Mouse (Mus musculus) megakaryocyte, adult 5-6 weeks (primary cell): ENCODE results near the gene Slc35e2. TPM values are rescaled to one million over a fixed set of nuclear protein-coding genes. Genes with fewer than 3 reads are reported as not detected.
A peak's percentile ranks its signal among the peaks of the same experiment; 100 is the strongest.
"Not testable (repeated sequence)": the region's sequence is repeated elsewhere in the genome, so short reads cannot be mapped to it uniquely, and the experiment has no call there.

Source experiments
- ATAC-seq: 2 replicates; pipeline ENCODE4 v1.8.0; 2016; ENCODE audit warnings: mild to moderate bottlenecking, inconsistent platforms; ENCODE audit not compliant: poor library complexity, severe bottlenecking
- total RNA-seq, 2 experiments: library from RNA; stranded (forward) in 1 of 2; stranded (reverse) in 1 of 2; fragments of 153-499, 151-499 nt in 1 of 2; fragments of 221-1000, 200-1000 nt in 1 of 2; gene quantifications; 2 replicates each; pipeline versions ENCODE4 v1.2.3 to v1.2.4; 2015 to 2017

Gene Slc35e2
- total RNA-seq (2015) = 10.1 and 18.8 TPM in 2 replicates
- total RNA-seq (2017) = 8.7 and 12.8 TPM in 2 replicates

- ATAC-seq = peak; percentile 92
Measured at GRCm38 (mm10) chr4:155601091-155601996, at the start of gene Slc35e2. TSS of gene Slc35e2 (plus strand) at chr4:155601416.

GRCm38 (mm10) chr4:155552917-155553532, 48.2 kb upstream of the Slc35e2 start:
- no peak for ATAC-seq

DNA sequence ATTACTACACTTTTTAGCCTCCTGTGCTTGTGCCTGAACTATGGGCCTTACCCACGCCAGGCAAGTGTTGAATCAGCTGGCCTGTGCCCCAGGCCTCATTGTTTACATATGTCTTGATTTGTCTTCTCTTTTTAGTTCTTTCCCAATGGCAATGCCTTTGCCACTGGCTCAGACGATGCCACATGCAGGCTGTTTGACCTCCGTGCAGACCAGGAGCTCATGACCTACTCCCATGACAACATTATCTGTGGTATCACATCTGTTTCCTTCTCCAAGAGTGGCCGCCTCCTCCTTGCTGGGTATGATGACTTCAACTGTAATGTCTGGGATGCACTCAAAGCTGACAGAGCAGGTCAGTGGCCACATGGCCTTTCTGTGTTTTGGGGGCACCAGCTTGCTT, 46.3 kb upstream of the Slc35e2 start:
- ATAC-seq = no peak

- no peak for ATAC-seq
Measured at GRCm38 (mm10) chr4:155555464-155555863, 45.8 kb upstream of the Slc35e2 start.

DNA sequence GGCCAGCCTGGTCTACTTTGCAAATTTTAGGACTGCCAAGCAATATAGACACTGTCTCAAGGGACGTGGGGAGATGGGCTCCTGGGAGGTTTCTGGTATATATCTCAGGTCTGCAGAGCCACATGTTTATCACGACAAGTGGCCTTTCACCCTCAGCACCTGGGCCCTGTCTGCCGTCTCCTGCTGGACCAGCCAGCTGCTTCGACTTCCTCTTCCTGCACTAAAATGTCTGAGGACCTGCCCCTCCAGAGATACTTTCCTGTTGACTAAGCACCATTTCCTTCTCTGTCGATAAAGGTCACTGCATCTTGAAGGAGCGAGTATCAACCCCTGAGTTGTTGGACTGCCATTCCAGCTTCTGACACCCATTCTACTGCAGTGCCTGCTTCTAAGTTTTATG, 41.8 kb upstream of the Slc35e2 start:
- peak; percentile 30 for ATAC-seq

- no peak for ATAC-seq
Measured at GRCm38 (mm10) chr4:155560932-155561331, 40.3 kb upstream of the Slc35e2 start.

GRCm38 (mm10) chr4:155561661-155562442, 39.4 kb upstream of the Slc35e2 start, which contains the start of gene Nadk:
TSS of gene Nadk (plus strand) at chr4:155562378.
- peak; percentile 47 for ATAC-seq

DNA sequence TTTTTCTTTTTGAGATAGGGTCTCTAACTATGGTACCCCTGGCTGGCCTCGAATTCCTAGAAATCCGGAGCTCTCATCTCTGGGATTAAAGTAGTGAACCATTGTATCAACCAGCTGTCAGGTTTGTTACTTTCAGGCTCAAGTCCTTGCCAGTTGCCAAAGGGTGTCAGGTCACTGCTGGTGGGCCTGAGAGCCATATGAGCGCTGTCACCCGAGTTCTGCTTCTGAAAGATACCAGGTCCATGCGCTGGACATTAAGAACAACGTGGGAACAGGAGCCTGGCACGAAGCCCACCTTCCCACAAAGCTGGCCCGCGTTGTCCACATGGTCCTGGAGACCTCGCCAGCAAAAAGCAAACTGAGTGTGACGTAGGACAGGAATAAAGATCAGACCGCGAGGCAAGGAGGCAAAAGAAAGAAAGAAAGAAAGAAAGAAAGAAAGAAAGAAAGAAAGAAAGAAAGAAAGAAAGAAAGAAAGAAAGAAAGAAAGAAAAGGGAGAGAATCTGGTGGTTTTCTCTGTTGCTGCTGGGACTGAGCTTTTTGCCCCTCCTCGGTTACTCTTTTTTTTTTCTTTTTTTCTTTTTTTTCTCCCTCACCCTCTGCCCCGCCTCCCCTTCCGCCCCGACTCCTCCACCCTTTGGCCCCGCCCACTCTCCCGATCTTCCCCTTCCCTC, 38.4 kb upstream of the Slc35e2 start:
- ATAC-seq = no peak

GRCm38 (mm10) chr4:155563400-155564231, 37.6 kb upstream of the Slc35e2 start:
- ATAC-seq = peak; percentile 74

GRCm38 (mm10) chr4:155564315-155565069, 36.7 kb upstream of the Slc35e2 start:
- ATAC-seq = no peak

DNA sequence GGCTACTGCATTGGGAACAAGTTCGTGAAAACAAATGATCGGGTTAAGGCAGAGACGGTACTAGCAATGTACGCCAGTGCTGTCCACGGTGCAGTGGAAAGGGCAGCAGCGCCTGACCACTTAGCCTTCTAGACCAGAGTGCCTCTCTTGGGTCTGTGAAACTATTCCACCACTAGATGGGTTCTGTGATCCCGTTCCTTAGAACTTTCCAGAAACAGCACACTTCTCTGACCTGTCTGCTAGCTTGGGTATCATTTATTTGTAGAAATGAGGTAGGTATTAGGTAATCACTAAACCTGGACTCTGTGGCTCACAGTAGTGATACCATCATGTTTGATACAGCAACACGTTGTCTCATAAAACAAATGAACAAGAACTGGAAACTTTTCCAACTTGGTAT, 34.7 kb upstream of the Slc35e2 start:
- ATAC-seq = no peak

- ATAC-seq = peak; percentile 39
Measured at GRCm38 (mm10) chr4:155568170-155568569, 33.0 kb upstream of the Slc35e2 start.

GRCm38 (mm10) chr4:155568632-155569370, 32.4 kb upstream of the Slc35e2 start:
- ATAC-seq = no peak

GRCm38 (mm10) chr4:155569818-155570217, 31.4 kb upstream of the Slc35e2 start:
- no peak for ATAC-seq

DNA sequence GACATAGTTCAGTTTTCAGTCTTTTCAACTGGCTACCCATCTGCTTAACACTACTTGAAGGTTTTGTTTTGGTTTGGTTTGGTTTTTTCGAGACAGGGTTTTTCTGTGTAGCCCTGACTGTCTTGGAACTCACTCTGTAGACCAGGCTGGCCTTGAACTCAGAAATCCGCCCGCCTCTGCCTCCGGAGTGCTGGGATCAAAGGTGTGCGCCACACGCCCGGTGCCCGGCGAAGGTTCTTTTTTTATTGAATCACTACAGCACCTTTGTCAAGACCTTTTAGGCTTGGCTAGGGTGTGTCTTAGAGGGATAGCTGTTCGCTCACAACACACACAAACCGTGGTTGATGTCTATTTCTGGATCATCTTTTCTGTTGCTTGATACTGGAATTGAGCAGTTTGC, 30.9 kb upstream of the Slc35e2 start:
- ATAC-seq = not testable (repeated sequence)

DNA sequence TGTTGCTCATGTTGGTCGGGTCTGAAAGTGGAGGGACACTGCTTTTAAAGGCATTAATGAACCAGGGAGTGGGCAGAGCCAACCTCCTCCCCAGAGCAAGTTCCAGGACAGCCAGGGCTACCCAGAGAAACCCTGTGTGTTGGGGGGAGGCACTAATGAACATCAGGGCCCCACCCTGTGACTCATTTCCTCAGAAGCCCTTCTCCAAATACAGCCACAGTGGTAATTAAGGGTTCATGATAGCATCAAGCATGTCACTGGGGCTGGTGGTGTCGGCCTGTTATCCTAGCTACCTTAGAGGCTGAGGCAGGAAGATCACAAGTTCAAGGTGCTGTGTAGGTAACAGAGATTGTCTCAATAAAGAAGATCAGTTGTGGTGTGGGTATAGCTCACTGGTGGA, 29.8 kb upstream of the Slc35e2 start:
- ATAC-seq = peak; percentile 62

- ATAC-seq = no peak
Measured at GRCm38 (mm10) chr4:155573155-155573554, 28.1 kb upstream of the Slc35e2 start.

DNA sequence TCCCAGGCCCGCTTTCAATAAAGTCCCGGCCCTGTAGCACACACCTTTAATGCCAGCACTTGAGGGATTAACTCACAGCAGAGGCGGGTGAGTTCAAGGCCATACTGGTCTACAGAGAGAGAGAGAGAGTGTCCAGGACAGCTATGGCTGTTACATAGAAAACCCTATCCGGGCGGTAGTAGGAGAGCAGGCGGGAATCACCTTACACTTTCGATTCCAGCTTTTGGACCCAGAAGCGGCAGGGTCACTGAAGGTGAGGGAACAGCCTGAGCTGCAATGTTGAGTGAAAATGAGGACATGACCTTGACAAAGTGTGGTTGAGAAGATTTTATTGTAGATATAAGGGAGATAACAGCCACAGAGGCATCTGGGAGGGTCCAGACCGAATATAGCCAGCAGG, 27.3 kb upstream of the Slc35e2 start:
- ATAC-seq = no peak
